Mouse (Mus musculus) neural tube, embryonic 11.5 days (tissue): Measurements from ENCODE around the gene Parp8. TPM values are rescaled to one million over a fixed set of nuclear protein-coding genes. Genes with fewer than 3 reads are reported as not detected.

Experiments
- ATAC-seq: fragments of 200-750 bp; cut with Nextera tagmentation; 2 replicates; pipeline ENCODE4 v1.8.0; 2017; ENCODE audit warnings: moderate number of reproducible peaks, mild to moderate bottlenecking, moderate TSS enrichment, moderate library complexity; ENCODE audit not compliant: insufficient read depth, low FRiP score, low TSS enrichment
- DNase-seq: peaks from one replicate; pipeline ENCODE4 v3.0.0-alpha.2; 2015; ENCODE audit warnings: low spot score
- H3K27ac ChIP-seq: fragments of 300-500 bp; sonication (generic); 2 replicates; pipeline ENCODE4 v1.5.1; 2014; ENCODE audit warnings: low read depth, mild to moderate bottlenecking, low read length
- H3K27me3 ChIP-seq: fragments of 300-500 bp; sonication (generic); 2 replicates; pipeline ENCODE4 v1.6.1; 2014; ENCODE audit warnings: mild to moderate bottlenecking, low read length, mixed read lengths; ENCODE audit not compliant: control insufficient read depth, insufficient read depth
- H3K36me3 ChIP-seq: fragments of 300-500 bp; sonication (generic); 2 replicates; pipeline ENCODE4 v1.6.1; 2014; ENCODE audit warnings: mild to moderate bottlenecking, low read length, moderate library complexity, mixed read lengths; ENCODE audit not compliant: control insufficient read depth, insufficient read depth
- H3K4me1 ChIP-seq: fragments of 300-500 bp; sonication (generic); 2 replicates; pipeline ENCODE4 v1.6.1; 2014; ENCODE audit warnings: low read length, mixed read lengths; ENCODE audit not compliant: control insufficient read depth, insufficient read depth
- H3K4me2 ChIP-seq: fragments of 300-500 bp; sonication (generic); 2 replicates; pipeline ENCODE4 v1.6.1; 2014; ENCODE audit warnings: low read depth, mild to moderate bottlenecking, moderate library complexity
- H3K4me3 ChIP-seq: fragments of 300-500 bp; sonication (generic); 2 replicates; pipeline ENCODE4 v1.5.1; 2014; ENCODE audit warnings: low read depth, low read length
- H3K9ac ChIP-seq: fragments of 300-500 bp; sonication (generic); 2 replicates; pipeline ENCODE4 v1.6.1; 2014; ENCODE audit warnings: mild to moderate bottlenecking, low read length
- H3K9me3 ChIP-seq: fragments of 300-500 bp; sonication (generic); 2 replicates; pipeline ENCODE4 v1.6.1; 2016; ENCODE audit warnings: low read length; ENCODE audit not compliant: control insufficient read depth
- WGBS: fragments of 180-500 bp; shearing (Covaris S2); extraction: QIAGEN DNeasy Blood & Tissue Kit; methylation state at CpG from one replicate; pipeline ENCODE4 v1.1.7; 2014; 5-methylcytosine and 5-hydroxymethylcytosine counted together
- polyA plus RNA-seq: library from polyadenylated mRNA; unstranded; fragments of >200 nt; fragmentation: Nextera tagmentation; extraction: Ambion mirVana; gene quantifications from 2 replicates; pipeline ENCODE4 v1.2.1, GENCODE M21; 2014

The Parp8 gene
- polyA plus RNA-seq, 1 experiment from 2014 or later = 13.7 TPM

GRCm38 (mm10) chr13:117008021-117009015 is 17.0 kb downstream of the Parp8 start:
- Histone ChIP-seq H3K9ac (no peak overlapping the region), H3K36me3 (no peaks in the 10 kb centered on the region), H3K4me2 (no peak overlapping the region), H3K4me1 (no peaks in the 10 kb centered on the region), H3K9me3 (no peaks in the 10 kb centered on the region), H3K27me3 (no peaks in the 10 kb centered on the region), H3K27ac (no peak overlapping the region), H3K4me3 (no peak overlapping the region)
- ATAC-seq (no peak), DNase-seq (no peak)
- 95% methylated on average over 9 of the region's 9 CpGs for WGBS

- Histone ChIP-seq H3K4me2 (no peak overlapping the region), H3K4me3 (no peak overlapping the region), H3K27me3 (no peaks in the 10 kb centered on the region), H3K9ac (no peak overlapping the region), H3K36me3 (no peaks in the 10 kb centered on the region), H3K4me1 (no peaks in the 10 kb centered on the region), H3K9me3 (no peaks in the 10 kb centered on the region), H3K27ac (no peak overlapping the region)
- DNase-seq (no peak), ATAC-seq (no peak)
- WGBS = 85% methylated on average over 2 of the region's 2 CpGs
Measured at GRCm38 (mm10) chr13:117007566-117007965, 17.8 kb downstream of the Parp8 start.

- Histone ChIP-seq H3K9ac (no peak overlapping the region), H3K4me2 (no peak overlapping the region), H3K9me3 (no peaks in the 10 kb centered on the region), H3K27ac (no peak overlapping the region), H3K4me3 (no peak overlapping the region), H3K4me1 (no peaks in the 10 kb centered on the region), H3K36me3 (no peaks in the 10 kb centered on the region), H3K27me3 (no peaks in the 10 kb centered on the region)
- DNase-seq = no peak
- ATAC-seq = no peak
- 45% methylated on average over 4 of the region's 4 CpGs for WGBS
Measured at GRCm38 (mm10) chr13:117006638-117007037, 18.7 kb downstream of the Parp8 start.

- no peaks in the 10 kb centered on the region for H3K9me3 ChIP-seq
- ATAC-seq (no peak), DNase-seq (no peak)
- H3K27ac ChIP-seq = no peak overlapping the region
- H3K9ac ChIP-seq = no peak overlapping the region
- no peaks in the 10 kb centered on the region for H3K36me3 ChIP-seq
- H3K4me1 ChIP-seq = no peaks in the 10 kb centered on the region
- no peaks in the 10 kb centered on the region for H3K27me3 ChIP-seq
- no peak overlapping the region for H3K4me2 ChIP-seq
- 93% methylated on average over 3 of the region's 3 CpGs for WGBS
- H3K4me3 ChIP-seq = no peak overlapping the region
Measured at GRCm38 (mm10) chr13:117000493-117000892, 24.8 kb downstream of the Parp8 start.

- H3K4me3 ChIP-seq = no peak overlapping the region
- WGBS = 80% methylated on average over 7 of the region's 7 CpGs
- no peaks in the 10 kb centered on the region for H3K36me3 ChIP-seq
- DNase-seq (no peak), ATAC-seq (no peak)
- H3K9ac ChIP-seq = no peak overlapping the region
- no peaks in the 10 kb centered on the region for H3K9me3 ChIP-seq
- no peaks in the 10 kb centered on the region for H3K27me3 ChIP-seq
- no peak overlapping the region for H3K27ac ChIP-seq
- H3K4me2 ChIP-seq = no peak overlapping the region
- H3K4me1 ChIP-seq = no peaks in the 10 kb centered on the region
Measured at GRCm38 (mm10) chr13:116991560-116991959, 33.8 kb downstream of the Parp8 start.

GRCm38 (mm10) chr13:116990327-116990726 is 35.0 kb downstream of the Parp8 start:
- Histone ChIP-seq H3K27me3 (no peaks in the 10 kb centered on the region), H3K4me3 (no peak overlapping the region), H3K27ac (no peak overlapping the region), H3K36me3 (no peaks in the 10 kb centered on the region), H3K4me1 (no peaks in the 10 kb centered on the region), H3K9me3 (no peaks in the 10 kb centered on the region), H3K9ac (no peak overlapping the region), H3K4me2 (no peak overlapping the region)
- WGBS = 83% methylated on average over 4 of the region's 4 CpGs
- ATAC-seq (no peak), DNase-seq (no peak)

- DNase-seq = no peak
- H3K4me1 ChIP-seq = no peaks in the 10 kb centered on the region
- no peak overlapping the region for H3K4me2 ChIP-seq
- no peak overlapping the region for H3K4me3 ChIP-seq
- H3K36me3 ChIP-seq = no peaks in the 10 kb centered on the region
- no peaks in the 10 kb centered on the region for H3K27me3 ChIP-seq
- no peak overlapping the region for H3K9ac ChIP-seq
- no peak overlapping the region for H3K27ac ChIP-seq
- 55% methylated on average over 2 of the region's 2 CpGs for WGBS
- ATAC-seq = no peak
- no peaks in the 10 kb centered on the region for H3K9me3 ChIP-seq
Measured at GRCm38 (mm10) chr13:116988706-116989105, 36.6 kb downstream of the Parp8 start.

- H3K9ac ChIP-seq = no peak overlapping the region
Measured at GRCm38 (mm10) chr13:116988208-116988607, 37.1 kb downstream of the Parp8 start.

GRCm38 (mm10) chr13:116987284-116987683 is 38.1 kb downstream of the Parp8 start:
- Histone ChIP-seq H3K9ac (no peak overlapping the region), H3K27me3 (no peaks in the 10 kb centered on the region), H3K36me3 (no peaks in the 10 kb centered on the region), H3K9me3 (no peaks in the 10 kb centered on the region), H3K27ac (no peak overlapping the region), H3K4me1 (no peaks in the 10 kb centered on the region), H3K4me2 (no peak overlapping the region), H3K4me3 (no peak overlapping the region)
- WGBS = 77% methylated on average over 3 of the region's 3 CpGs
- DNase-seq (no peak), ATAC-seq (no peak)

More at GRCm38 (mm10) chr13:116988208-116988607, 37.1 kb downstream of the Parp8 start:
- no peaks in the 10 kb centered on the region for H3K36me3 ChIP-seq
- no peaks in the 10 kb centered on the region for H3K4me1 ChIP-seq
- 85% methylated on average over 7 of the region's 7 CpGs for whole genome bisulfite sequencing
- H3K9me3 ChIP-seq = no peaks in the 10 kb centered on the region
- no peak overlapping the region for H3K4me2 ChIP-seq
- no peak overlapping the region for H3K4me3 ChIP-seq
- no peaks in the 10 kb centered on the region for H3K27me3 ChIP-seq
- H3K27ac ChIP-seq = no peak overlapping the region
- ATAC-seq (no peak), DNase-seq (no peak)
